8 mouse cellular contexts compared by ENCODE assay signal in genomic region chr13:23285191-23285920, GRCm38 (mm10). TPM values are rescaled to one million over a fixed set of nuclear protein-coding genes. Genes with fewer than 3 reads are reported as not detected.
DNase-seq lines count a peak whose midpoint lies in the region; ATAC-seq and TF ChIP-seq lines count a peak whose summit lies in the region.

No protein-coding gene starts in this region.

- 0 out of 2 replicates have a peak, but pooled peaks cover 4% of the 10 kb centered on the region for H3K4me1 ChIP-seq in heart, embryonic 11.5 days (ENCODE audit: control insufficient read depth, insufficient read depth, low read length)
- H3K4me1 ChIP-seq in embryonic facial prominence, embryonic 10.5 days: peaks cover 11% of the 10 kb centered on the region; the same call in 1 of the 2 replicates
- 0 out of 2 replicates have a peak, but pooled peaks cover 5% of the 10 kb centered on the region for H3K4me1 ChIP-seq in intestine, postnatal 0 days (replicated peaks; ENCODE audit: control insufficient read depth, insufficient read depth, low read length)
- H3K4me1 ChIP-seq in neural tube, embryonic 12.5 days: peaks cover 5% of the 10 kb centered on the region

- peak; percentile 87 for ATAC-seq in heart, embryonic 11.5 days (replicated peaks; ENCODE audit: insufficient number of reproducible peaks, low FRiP score, low TSS enrichment)
- no peak for ATAC-seq in intestine, postnatal 0 days
- ATAC-seq in neural tube, embryonic 12.5 days (ENCODE audit: low FRiP score, low read depth): peak; percentile 68

- WGBS in heart, embryonic 11.5 days (ENCODE audit: insufficient replicate concordance): 2% methylated on average over 22 of the region's 22 CpGs
- 1% methylated on average over 22 of the region's 22 CpGs for WGBS in embryonic facial prominence, embryonic 10.5 days
- WGBS in intestine, postnatal 0 days: 9% methylated on average over 22 of the region's 22 CpGs
- 2% methylated on average over 22 of the region's 22 CpGs for WGBS in neural tube, embryonic 12.5 days

- H3K9ac ChIP-seq in heart, embryonic 11.5 days (ENCODE audit: low read depth, low read length): no peak overlapping the region
- no peak overlapping the region for H3K9ac ChIP-seq in intestine, postnatal 0 days (ENCODE audit: low read depth, low read length)
- 0 out of 2 replicates have a peak overlapping the region, but pooled peaks have one; percentile 26 for H3K9ac ChIP-seq in neural tube, embryonic 12.5 days

- H3K4me2 ChIP-seq in heart, embryonic 11.5 days: peak overlapping the region; percentile 75
- H3K4me2 ChIP-seq in intestine, postnatal 0 days (replicated peaks; ENCODE audit: low read depth): peak overlapping the region; percentile 76
- peak overlapping the region; percentile 71 for H3K4me2 ChIP-seq in neural tube, embryonic 12.5 days (replicated peaks)

- peak overlapping the region; percentile 47 for H3K4me3 ChIP-seq in heart, embryonic 11.5 days (ENCODE audit: low read depth, low read length)
- peak overlapping the region; percentile 63 for H3K4me3 ChIP-seq in embryonic facial prominence, embryonic 10.5 days
- peak overlapping the region; percentile 41 for H3K4me3 ChIP-seq in intestine, postnatal 0 days (ENCODE audit: low read depth, low read length)
- peak overlapping the region; percentile 39 for H3K4me3 ChIP-seq in neural tube, embryonic 12.5 days

- no peaks in the 10 kb centered on the region for H3K36me3 ChIP-seq in heart, embryonic 11.5 days (ENCODE audit: control insufficient read depth, insufficient read depth, low read length)
- H3K36me3 ChIP-seq in embryonic facial prominence, embryonic 10.5 days (replicated peaks): no peaks in the 10 kb centered on the region
- no peaks in the 10 kb centered on the region for H3K36me3 ChIP-seq in intestine, postnatal 0 days (ENCODE audit: control insufficient read depth, insufficient read depth)
- no peaks in the 10 kb centered on the region for H3K36me3 ChIP-seq in neural tube, embryonic 12.5 days

- H3K27ac ChIP-seq in heart, embryonic 11.5 days (ENCODE audit: low read depth, low read length): no peak overlapping the region
- H3K27ac ChIP-seq in embryonic facial prominence, embryonic 10.5 days (replicated peaks): no peak overlapping the region; the same call in 1 of the 2 replicates
- no peak overlapping the region for H3K27ac ChIP-seq in intestine, postnatal 0 days (ENCODE audit: low read depth, low read length)
- no peak overlapping the region for H3K27ac ChIP-seq in neural tube, embryonic 12.5 days

- DNase-seq in heart, adult 8-10 months (ENCODE audit: low spot score): no peak
- peak; percentile 9 for DNase-seq in CD4-positive helper T cell, adult 2 months (ENCODE audit: low read depth, low spot score)
- peak; percentile 63 for DNase-seq in embryonic facial prominence, embryonic 10.5 days (ENCODE audit: low spot score)
- no peak for DNase-seq in thymus, adult 18-20 months
- DNase-seq in thymus, postnatal 10 days (ENCODE audit: low spot score in 2 of 2): no peak

- no peaks in the 10 kb centered on the region for H3K27me3 ChIP-seq in heart, embryonic 11.5 days (ENCODE audit: control insufficient read depth, insufficient read depth, low read length)
- peaks cover 30% of the 10 kb centered on the region for H3K27me3 ChIP-seq in embryonic facial prominence, embryonic 10.5 days (replicated peaks; ENCODE audit: low read depth, poor library complexity, severe bottlenecking)
- H3K27me3 ChIP-seq in intestine, postnatal 0 days (replicated peaks; ENCODE audit: control insufficient read depth, insufficient read depth, low read length): peaks cover 4% of the 10 kb centered on the region; the same call in 1 of the 2 replicates
- peaks cover 8% of the 10 kb centered on the region; the same call in 1 of the 2 replicates for H3K27me3 ChIP-seq in neural tube, embryonic 12.5 days (replicated peaks)

- no peak for TF ChIP-seq CTCF in intestine, postnatal 0 days (IDR thresholded peaks at IDR 0.05; ENCODE audit: low read depth)

- H3K9me3 ChIP-seq in heart, embryonic 11.5 days (replicated peaks; ENCODE audit: control insufficient read depth, low read length): no peaks in the 10 kb centered on the region
- no peaks in the 10 kb centered on the region for H3K9me3 ChIP-seq in embryonic facial prominence, embryonic 10.5 days
- H3K9me3 ChIP-seq in intestine, postnatal 0 days (ENCODE audit: control insufficient read depth): no peaks in the 10 kb centered on the region
- H3K9me3 ChIP-seq in neural tube, embryonic 12.5 days: no peaks in the 10 kb centered on the region

RNA-seq across cellular contexts. Expression of gene Vmn1r223, which starts 38.4 kb away (rescaled TPM):
- polyA plus RNA-seq in heart, embryonic 11.5 days (2014; fragmentation: Nextera tagmentation; extraction: Ambion mirVana): not detected in 2 replicates
- total RNA-seq in heart, adult 8-10 months (2022): not detected
- polyA plus RNA-seq in embryonic facial prominence, embryonic 10.5 days (2016; fragmentation: Nextera tagmentation; extraction: Ambion mirVana): not detected in 2 replicates
- polyA plus RNA-seq in intestine, postnatal 0 days (2015; fragmentation: Nextera tagmentation; extraction: Ambion mirVana): not detected in 2 replicates
- 0.04 TPM in 1 of 2 replicates, not detected in the other for polyA plus RNA-seq in neural tube, embryonic 12.5 days (2016; fragmentation: Nextera tagmentation; extraction: Ambion mirVana)

RNA-seq across cellular contexts. Expression of gene Vmn1r222, which starts 49.6 kb away (rescaled TPM):
- polyA plus RNA-seq in heart, embryonic 11.5 days (2014; fragmentation: Nextera tagmentation; extraction: Ambion mirVana): not detected in 2 replicates
- not detected for total RNA-seq in heart, adult 8-10 months (2022)
- polyA plus RNA-seq in embryonic facial prominence, embryonic 10.5 days (2016; fragmentation: Nextera tagmentation; extraction: Ambion mirVana): not detected in 2 replicates
- polyA plus RNA-seq in intestine, postnatal 0 days (2015; fragmentation: Nextera tagmentation; extraction: Ambion mirVana): not detected in 2 replicates
- not detected in 2 replicates for polyA plus RNA-seq in neural tube, embryonic 12.5 days (2016; fragmentation: Nextera tagmentation; extraction: Ambion mirVana)

Comparison
In these comparisons a context has a peak if more than half of its experiments do, and no peak if none do; other contexts are left out.
1. DNase-seq: peak in CD4-positive helper T cell, adult 2 months (single experiment) and embryonic facial prominence, embryonic 10.5 days (single experiment); none in heart, adult 8-10 months (single experiment), thymus, adult 18-20 months (0 of 2) and thymus, postnatal 10 days (0 of 2).
2. Peak in every context shown above with its lines, with median percentiles within 50 percentile points of each other: H3K4me2 ChIP-seq and H3K4me3 ChIP-seq.